Mouse (Mus musculus) gastrocnemius, postnatal 10 days (tissue): ENCODE measurements around the gene Ypel5. TPM values are rescaled to one million over a fixed set of nuclear protein-coding genes. Genes with fewer than 3 reads are reported as not detected.

Experiments used
- DNase-seq: peaks from one replicate; pipeline ENCODE4 v3.0.0; 2021; ENCODE audit warnings: mixed read lengths
- long read RNA-seq, 2 experiments: library from polyadenylated mRNA; stranded (forward); transcript quantifications; one replicate each; pipeline ENCODE4 v2.0.0; 2021
- total RNA-seq, 2 experiments: library from RNA; stranded (reverse); gene quantifications; 2 replicates each; pipeline ENCODE4 v1.2.3; 2021

Gene Ypel5
- 10 to 100 TPM; 30.6 to 32.5 TPM for total RNA-seq
- long read RNA-seq, experiment 1, transcript Ypel5-201 (3 exons, 3,120 nt): major isoform, 18 of 28 reads
- long read RNA-seq, experiment 1, transcript Ypel5-202 (3 exons, 2,419 nt): minor isoform, 5 of 28 reads
- long read RNA-seq, experiment 1, partial matches to known transcripts: 1 of 28 reads
- long read RNA-seq, experiment 1, other reads (novel, unspliced or antisense): 1 of 28 reads
- long read RNA-seq, experiment 2, transcript Ypel5-202 (3 exons, 2,419 nt): minor isoform, 6 of 42 reads
- long read RNA-seq, experiment 2, transcript Ypel5-201 (3 exons, 3,120 nt): major isoform, 26 of 42 reads
- long read RNA-seq, experiment 2, transcript Ypel5-205 (3 exons, 704 nt): minor isoform, 9 of 42 reads
- long read RNA-seq, experiment 2, partial matches to known transcripts: 0 of 42 reads
- long read RNA-seq, experiment 2, other reads (novel, unspliced or antisense): 1 of 42 reads

DNA sequence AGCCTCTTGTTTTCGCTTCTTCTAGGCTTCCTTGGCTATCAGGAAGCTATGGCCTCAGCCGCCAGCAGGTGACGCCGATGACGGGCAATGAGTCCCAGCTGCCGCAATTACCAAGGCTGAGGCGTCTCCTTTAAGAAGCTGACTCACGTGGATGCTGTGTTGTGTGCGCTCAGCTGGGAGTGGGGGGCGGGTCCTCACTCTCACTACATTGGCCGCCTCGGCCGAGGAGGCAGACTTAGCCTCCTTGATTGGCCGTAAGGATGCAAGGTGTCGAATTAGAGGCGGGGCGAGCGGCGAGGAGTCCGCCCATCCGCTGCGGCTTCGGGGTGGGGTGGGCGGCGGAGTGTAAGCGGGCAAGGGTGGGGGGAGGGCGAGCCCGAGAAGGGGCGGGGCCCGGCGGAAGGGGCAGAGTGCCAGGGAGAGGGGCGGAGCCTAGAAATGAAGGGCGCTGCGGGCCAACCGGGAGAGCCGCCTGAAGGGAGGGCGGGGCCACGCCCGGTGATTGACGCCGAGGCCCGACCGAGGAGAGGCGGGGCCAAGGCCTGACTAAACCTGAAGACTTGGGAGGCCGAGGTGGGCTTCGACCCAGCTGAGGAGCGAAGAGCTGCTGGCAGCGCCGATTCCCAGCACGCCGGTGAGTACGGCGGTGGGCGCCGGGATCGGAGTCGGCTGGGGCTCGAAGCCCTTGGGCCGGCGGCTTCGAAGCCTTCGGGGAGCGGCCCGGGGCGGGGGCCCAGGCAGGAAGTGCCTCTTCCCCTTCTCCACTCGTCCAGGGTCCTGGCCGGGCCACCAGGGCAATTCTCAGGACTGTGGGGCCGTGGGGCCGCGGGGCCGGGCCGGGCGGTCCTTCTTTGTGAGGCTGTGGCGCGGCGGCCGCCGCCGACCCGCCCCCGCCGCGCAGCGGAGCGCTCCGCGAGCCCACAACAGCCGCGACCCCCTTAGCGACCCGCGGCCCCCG lies at the start of gene Ypel5:
Ypel5 (plus strand) TSS at position 296 of the 958 bp plus-strand sequence.
- peak; percentile 99 for DNase-seq

DNA sequence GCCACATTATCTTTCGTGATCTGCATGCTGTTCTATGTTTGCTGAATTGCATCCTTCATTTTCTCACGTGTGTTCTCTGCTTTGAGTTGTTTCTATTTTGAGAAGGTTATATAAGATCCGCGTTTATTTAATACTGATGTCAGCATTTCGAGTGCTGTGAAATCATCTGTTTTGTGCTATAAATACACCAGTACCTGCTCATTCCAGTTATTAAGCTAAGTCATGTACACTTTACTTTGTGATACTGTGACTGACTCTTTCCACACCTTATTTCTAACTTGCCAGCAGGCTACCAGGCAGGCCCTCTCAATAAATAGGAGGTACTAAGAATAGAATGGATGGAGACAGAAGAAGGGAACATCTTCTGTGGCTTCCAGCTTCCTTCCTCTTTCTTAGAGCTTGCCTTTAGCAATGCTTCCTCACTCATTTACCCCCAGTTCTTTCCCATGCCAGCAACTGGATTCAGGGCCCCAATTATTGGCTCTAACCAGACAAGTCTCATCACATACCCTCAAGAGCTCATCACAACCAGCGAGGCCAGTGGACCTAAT lies 48.3 kb upstream of the Ypel5 start:
- no peak for DNase-seq

DNA sequence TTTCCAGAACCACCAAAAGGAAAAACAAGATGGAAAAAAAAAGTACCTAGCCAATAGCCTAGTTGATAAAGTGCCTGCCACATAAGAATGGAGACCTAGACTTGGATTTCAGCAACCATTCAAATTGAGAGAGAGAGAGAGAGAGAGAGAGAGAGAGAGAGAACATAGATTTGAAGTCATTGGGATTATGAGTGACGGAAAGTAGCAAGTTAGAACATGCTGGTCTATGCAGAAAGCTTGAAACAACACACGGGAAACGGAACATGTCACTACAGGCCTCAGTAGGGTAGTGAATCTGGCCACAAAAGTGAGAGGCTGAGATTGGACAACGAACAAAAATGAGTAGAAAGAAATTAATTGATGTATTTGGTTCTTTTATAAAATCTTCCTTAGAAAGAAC lies 43.0 kb upstream of the Ypel5 start:
- no peak for DNase-seq

DNA sequence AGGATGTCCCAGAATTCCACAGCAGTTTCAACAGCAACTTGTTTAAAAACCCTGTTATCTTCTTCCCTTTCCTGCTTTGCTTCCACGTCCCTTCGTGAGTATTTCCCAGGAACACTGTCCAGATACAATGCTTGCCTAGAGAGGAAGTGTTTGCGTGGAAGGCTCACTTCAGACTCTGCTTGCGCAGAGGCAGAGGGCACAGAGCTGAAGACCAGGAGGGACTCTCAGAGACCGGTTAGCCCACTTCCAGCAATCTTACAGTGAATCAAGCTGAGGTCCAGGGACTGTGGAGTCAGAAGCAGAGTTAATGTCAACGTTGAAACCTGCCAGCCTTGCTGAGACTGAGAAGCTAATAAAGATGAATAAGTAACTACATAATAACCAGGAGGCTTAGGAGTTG lies 41.6 kb upstream of the Ypel5 start:
- DNase-seq: no peak

DNA sequence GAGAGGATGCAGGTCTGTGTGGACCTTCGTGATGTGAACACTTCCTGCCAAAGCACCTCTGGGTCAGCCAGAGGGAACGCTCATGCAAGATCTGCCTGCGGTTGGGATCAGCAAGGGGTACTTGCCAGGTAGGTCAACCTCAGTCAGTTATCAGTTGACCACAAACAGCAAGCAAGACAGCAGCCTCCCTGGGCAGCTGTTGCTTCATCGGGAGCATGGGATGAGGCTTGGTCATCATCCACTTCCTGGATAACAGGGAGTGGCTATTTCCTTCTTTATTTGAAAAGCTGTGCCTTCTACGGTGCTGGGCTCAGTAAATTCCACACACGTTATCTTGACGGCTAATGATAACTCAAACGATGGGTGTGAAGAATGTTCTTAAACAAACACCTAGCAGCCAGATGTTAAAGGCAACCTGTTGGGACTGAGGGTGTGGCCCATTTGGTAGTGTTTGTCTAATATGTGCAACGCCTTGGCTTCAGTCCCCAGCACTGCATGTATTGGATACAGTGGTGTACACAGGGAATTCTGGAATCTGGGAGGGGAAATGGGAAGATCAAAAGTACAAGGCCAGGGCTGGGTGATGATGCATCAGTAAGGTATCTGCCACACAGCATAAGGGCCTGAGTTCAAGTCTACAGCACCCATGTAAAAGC lies 40.7 kb upstream of the Ypel5 start:
- DNase-seq: no peak

DNA sequence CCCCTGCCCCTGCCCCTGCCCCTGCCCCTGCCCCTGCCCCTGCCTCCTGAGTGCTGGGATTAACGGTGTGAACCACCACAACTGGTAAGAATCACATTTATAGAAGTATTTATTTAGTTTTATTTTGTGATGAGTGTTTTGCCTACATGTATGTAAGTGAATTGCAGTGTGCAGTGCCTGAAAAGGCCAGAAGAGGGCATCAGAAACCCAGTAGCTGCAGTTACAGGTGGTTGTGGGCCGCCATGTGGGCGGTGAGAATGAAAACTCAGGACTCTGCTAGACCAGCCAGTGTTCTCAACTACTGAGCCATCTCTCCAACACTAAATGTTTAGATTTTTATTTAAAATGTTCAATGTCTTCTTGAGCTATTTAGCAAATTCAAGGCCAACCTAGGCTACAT lies 39.7 kb upstream of the Ypel5 start:
- DNase-seq: no peak

DNA sequence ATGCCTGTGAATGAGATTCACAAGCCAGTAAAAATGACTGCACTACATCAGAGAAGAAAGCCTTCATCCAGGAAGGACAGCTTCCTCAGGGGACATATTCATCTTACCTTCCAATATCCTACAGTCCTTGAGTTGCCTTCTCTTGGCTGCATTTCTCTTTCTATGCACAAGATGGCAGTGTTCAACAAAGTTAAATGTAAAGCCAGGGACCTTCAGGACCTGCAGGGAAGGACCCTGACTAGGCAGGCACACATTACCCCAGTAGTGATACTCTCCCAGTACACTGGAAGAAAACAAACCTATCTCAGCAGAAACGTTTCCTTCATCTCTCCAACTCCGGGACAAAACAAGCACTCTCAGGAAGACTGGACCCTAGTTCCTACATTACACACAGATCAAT lies 38.4 kb upstream of the Ypel5 start:
- no peak for DNase-seq

DNA sequence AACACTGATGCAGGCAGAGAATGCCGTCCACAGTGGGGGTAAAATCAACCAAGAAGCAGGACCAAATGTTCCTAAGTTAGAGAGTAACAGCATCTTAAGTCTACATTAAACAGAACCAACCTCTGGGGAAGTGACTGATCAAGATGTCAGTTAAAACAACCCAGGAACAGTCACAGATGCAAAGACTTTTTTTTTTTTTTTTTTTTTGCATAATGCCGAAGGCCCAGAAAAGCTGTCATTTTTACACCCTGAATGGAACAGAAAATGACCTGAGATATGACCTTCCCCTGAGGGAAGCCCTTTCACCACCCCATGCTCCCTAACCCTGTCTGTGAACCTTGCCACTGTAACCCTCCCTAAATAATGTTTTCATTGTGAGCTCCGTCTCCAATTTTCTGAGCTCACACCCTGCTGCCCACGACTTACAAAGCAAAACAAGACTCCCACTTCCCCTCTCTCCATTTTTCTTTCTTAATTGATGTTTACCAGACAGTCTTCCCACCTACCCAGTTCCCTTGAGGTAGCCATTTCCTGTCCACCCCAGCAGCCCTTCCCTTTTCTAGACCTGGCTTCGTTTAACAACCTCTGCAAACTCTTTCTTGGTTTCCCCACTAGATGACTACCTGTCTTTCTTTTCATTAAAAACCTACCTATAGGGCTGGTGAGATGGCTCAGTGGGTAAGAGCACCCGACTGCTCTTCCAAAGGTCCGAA lies 26.2 kb upstream of the Ypel5 start:
- no peak for DNase-seq

DNA sequence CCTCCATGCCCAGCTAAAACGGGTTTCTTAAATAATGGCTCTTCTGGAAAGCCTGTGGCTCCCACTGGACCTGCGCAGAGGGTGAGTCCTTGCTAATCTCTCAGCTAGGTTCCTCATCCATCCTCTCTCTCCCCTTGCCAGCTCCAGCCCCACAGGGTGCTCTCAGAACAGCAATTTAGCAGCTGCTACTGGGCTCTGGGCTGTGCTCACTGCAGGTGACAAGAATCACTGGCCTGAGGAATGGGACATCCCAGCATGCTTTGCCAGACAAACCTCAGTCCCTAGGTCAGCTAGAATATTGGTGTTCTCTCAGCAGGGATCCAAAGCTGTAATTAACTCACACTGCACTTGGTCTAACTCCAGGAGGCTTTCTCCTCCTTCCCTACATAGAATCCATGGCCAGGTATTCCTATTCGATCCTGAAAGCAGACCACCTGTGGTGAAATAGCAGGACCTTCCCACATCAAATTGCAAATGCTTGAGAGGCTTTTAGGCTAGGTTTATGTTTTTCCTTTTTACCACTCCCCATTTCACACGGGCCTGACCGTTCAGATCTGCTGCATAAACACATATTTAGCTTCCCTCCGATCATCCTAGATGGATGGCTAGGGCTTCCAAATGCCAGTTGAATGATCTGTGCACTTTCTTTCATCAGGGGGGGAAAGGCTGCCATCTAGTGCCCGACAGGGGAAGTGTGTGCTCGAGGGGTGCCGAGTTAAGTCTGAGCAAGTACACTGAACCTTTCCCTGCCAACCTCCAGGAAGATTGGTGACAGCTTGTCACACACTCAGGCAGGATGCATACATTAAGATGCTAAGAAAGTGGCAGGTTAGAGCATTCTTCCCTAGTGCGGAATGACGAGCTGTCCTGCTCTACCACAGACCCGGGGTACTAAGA lies 22.6 kb upstream of the Ypel5 start:
- DNase-seq: peak; percentile 48

DNA sequence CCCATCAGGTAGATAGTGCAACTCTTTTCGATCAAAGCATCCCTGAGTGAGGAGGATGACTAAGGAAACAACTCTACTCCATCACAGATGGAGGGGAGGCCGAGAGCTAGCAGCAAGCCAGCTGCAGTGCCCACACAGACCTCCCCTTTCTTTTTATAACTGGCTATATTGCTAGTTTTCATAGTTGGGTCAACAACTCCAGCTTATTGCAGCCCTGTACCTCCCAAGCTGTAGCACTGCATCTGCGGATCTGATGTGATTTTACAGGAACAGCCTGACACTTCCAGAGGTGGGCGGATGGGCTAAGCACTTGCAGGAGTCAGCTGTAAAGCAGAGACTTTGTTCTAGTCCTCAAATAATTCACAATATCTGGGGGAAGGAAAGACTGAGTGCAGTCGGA lies 18.7 kb upstream of the Ypel5 start:
- no peak for DNase-seq

DNA sequence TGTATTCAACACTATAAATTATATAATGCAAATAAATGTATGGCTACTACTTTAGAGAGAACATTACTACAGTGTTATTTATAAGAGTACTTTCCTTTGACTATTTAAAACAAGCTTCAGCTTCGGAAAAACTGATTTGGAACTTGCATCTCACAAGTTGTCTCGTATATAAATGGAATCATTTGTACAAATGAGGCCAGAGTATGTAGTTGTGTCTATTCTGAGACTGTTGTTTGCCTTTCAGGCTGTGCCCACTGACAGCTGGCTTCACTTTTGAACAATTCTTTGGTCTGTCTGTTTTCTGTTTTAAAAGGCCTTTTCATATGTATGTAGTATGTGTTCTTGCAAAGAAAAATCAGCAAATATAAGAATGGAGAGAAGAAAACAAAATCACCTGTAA lies 16.5 kb upstream of the Ypel5 start:
- no peak for DNase-seq

DNA sequence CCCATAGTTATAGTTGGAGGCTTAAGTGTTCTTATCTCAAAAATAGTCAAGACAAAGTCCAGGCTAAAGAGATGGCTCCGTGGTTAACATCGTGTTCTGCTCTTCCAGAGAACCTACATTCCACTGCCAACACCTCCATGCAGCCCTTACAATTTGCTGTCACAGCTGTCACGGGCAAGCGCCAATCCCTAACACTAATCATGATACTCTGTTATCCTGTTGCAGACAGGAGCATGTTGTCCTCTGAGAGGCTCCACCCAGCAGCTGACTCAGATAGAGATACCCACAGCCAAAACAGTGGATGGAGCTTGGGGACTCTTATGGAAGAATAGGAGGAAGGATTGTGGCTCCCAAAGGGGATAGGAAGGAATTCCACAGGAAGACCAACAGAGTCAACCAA lies 15.8 kb upstream of the Ypel5 start:
- no peak for DNase-seq

DNA sequence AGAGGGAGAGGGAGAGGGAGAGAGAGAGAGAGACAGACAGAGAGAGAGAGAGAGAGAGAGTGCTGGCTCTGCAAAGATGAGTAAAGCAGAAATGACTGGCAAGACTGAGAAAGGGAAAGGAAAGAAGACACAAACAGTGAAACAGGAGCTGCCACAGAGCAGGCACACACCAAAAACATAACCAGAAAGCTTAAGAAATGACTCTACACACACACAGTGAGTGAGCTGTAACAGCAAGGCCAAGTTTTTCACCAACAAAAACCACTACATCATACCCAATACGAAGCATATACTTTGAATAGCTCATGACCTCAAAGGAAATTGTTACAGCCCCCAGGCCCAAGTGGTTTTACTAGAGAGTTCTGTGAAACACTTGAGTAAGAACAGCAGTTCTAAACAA lies 14.3 kb upstream of the Ypel5 start:
- DNase-seq: no peak

DNA sequence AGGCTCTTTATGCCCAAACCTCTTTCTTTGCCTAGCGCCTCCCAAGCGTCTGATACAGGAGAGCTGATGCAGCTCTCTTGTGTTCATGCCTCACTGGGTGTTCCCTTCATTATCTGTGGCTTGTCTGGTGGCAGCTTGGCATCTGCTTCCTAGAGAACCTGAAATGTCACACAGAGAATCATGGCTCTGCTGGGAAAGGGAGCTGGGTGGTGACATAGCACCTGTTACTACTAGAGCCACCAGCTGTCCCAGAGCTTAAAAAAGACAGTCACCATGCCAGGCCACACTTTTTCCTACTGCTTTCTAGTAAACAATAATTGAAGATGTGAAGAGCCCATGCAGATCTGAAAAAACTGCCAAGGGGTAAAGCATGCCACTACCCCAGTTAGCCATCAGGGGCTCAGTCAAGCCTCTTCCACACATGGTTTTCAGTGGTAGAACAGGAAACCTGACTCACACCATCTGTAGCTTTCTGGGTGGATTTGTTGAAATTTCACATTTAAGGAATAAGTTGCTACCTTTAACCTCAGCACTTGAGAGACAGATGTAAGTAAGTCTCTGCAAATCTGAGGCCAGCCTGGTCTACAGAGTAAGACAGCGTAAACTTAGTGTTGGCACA lies 9.2 kb upstream of the Ypel5 start:
- DNase-seq: no peak

DNA sequence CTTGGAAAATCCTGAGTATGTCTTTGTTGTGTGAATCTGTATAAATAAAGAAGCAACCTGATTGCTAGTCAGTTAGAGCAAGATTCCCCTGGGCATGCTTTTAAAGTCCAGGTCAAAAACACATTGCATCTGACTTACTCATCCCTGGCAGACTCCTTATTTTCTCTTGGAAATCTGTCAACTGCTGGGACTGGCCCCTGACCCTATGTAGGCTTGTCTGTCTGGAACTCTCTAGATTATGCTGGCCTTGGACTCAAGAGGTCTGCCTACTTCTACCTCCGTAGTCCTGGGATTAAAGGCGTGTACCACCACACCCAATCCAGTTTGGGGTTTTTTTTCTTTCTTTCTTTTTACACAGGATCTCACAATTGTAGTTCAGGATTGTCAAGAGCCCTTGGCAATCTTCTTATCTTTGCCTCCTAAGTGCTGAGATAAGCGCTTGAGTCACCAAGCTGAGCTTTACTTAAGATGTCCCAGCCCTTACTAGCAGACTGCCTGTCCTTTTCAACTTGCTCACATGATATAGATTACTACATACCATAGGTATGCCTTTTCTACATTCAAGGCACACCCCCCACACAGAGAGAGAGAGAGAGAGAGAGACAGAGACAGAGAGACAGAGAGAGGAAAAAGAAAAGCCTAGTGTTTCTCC lies 8.1 kb upstream of the Ypel5 start:
- no peak for DNase-seq

DNA sequence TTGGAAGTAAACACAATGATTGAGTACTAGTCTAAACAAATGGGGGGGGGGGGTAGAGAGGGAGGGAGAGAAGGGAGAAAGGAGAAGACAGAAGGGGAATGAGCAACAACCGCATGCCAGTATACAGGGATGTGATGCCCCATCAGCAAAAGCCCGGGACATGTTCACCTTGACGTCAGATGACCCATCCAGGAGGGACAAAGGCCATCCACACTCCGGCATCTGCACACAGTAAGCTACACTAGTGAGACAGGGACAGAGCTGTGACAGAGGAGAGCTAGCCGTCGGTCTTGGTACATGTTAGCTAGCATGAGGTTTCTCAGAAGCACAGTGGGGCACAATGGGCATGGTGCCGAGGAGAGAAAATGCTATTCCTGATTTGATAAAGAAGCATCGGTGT lies 7.6 kb upstream of the Ypel5 start:
- no peak for DNase-seq

DNA sequence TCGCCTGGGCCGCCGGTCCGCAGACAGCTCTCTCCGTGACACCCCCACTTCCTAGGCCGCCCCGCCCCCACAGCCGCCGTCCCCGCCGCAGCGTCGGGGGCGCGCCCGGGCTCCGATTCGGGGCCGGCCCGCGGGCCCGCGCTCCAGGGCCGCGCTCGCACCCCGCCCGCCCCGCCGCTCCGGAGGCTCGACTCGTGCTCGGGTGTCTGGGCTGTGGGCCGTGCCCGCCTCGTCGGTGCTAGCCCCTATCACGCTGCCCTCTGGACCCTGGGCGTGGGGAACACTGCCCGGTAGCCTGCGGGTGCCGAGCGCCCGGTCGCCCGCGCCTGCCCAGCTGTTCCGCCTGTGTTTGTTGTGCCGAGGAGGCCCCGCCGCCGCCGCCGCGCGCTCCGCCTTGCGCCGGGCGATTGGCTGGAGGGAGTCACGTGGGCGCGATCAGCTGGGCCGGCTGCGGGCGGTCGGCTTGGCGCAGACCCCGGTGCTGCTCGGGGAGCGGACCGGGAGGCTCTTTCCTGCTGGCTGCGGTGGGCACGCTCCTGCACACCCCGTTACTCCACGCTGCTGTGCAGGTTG lies 973 bp downstream of the Ypel5 start:
- DNase-seq: peak; percentile 94

DNA sequence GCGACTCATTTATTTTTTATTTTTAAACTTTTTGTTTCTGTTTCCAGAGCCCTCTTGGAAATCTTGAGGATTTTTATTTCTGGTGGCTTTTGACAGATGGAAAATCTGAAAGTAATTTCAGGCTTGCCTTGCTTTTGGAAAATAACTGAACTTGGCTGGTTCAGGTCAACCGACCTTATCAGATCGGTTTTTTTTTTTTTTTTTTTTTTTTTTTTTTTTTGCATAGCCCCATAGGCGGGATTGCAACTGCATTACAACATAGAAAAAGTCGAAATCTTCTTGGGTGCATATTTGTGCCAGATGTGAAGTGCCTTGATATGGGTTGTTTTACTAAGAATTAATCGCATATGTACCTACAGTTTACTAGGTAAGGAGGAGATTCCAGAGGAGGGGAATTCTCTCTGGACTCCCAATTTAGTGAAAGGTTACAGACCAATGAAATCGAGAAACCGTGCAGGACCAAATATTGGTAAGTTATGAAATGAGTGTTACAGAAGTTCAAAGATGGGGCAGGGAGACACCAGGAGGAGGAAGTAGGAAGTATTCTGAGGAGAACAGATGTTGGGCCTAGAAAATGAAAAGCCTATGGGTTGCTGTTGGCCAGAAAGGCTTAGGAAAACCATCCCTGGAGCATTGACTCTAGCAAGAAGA lies 1.7 kb downstream of the Ypel5 start:
- no peak for DNase-seq

DNA sequence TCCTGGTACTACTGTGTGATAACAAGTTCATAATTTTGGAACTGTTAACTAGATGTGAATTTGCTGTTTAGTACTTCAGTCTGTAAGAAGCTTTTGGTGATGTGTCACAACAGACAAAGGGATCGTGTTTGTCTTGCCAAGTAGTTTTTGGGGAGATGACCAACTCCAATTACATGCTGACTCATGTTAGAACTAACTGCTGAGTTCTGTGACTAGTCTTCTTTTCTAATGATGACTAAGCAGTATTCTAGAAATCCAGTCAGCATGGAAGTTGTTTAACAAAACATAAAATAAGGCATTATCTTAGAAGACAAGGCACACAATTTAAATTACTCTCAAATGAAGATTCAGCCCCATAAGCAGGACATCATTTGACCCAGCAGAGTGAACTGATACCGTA lies 2.7 kb downstream of the Ypel5 start:
- DNase-seq: no peak
